Comparison of ENCODE assay signal across 8 mouse cellular contexts in genomic region chr1:33813495-33813867, GRCm38 (mm10). TPM values are rescaled to one million over a fixed set of nuclear protein-coding genes. Genes with fewer than 3 reads are reported as not detected.
A peak's percentile ranks its signal among the peaks of the same experiment; 100 is the strongest.
DNase-seq lines count a peak whose midpoint lies in the region; ATAC-seq and TF ChIP-seq lines count a peak whose summit lies in the region.

No protein-coding gene starts in this region.

- H3K27ac ChIP-seq in layer of hippocampus, adult 2 months = peak overlapping the region; percentile 96
- H3K27ac ChIP-seq in forebrain, embryonic 10.5 days = peak overlapping the region; percentile 98
- peak overlapping the region; percentile 93; the same call in 1 of the 2 replicates for H3K27ac ChIP-seq in limb, embryonic 13.5 days
- H3K27ac ChIP-seq in neural tube, embryonic 15.5 days (replicated peaks) = peak overlapping the region; percentile 94

- peak overlapping the region; percentile 69 for H3K4me3 ChIP-seq in layer of hippocampus, adult 2 months
- peak overlapping the region; percentile 92 for H3K4me3 ChIP-seq in forebrain, embryonic 10.5 days
- H3K4me3 ChIP-seq in limb, embryonic 13.5 days = peak overlapping the region; percentile 94
- peak overlapping the region; percentile 82 for H3K4me3 ChIP-seq in neural tube, embryonic 15.5 days (replicated peaks)

- H3K36me3 ChIP-seq in forebrain, embryonic 10.5 days (replicated peaks) = peaks cover 49% of the 10 kb centered on the region
- peaks cover 39% of the 10 kb centered on the region for H3K36me3 ChIP-seq in limb, embryonic 13.5 days
- H3K36me3 ChIP-seq in neural tube, embryonic 15.5 days = peaks cover 25% of the 10 kb centered on the region

- peak overlapping the region; percentile 99 for H3K9ac ChIP-seq in limb, embryonic 13.5 days
- peak overlapping the region; percentile 82 for H3K9ac ChIP-seq in neural tube, embryonic 15.5 days (replicated peaks)

- H3K27me3 ChIP-seq in forebrain, embryonic 10.5 days (ENCODE audit: poor library complexity, severe bottlenecking) = peaks cover 6% of the 10 kb centered on the region; the same call in 1 of the 2 replicates
- no peaks in the 10 kb centered on the region for H3K27me3 ChIP-seq in limb, embryonic 13.5 days
- no peaks in the 10 kb centered on the region for H3K27me3 ChIP-seq in neural tube, embryonic 15.5 days (replicated peaks)

- peak in 1 of 2 experiments; percentile 11 for DNase-seq in layer of hippocampus, adult 2 months (ENCODE audit: low spot score in 2 of 2)
- DNase-seq in layer of hippocampus, postnatal 10 days (ENCODE audit: low spot score in 2 of 2) = no peak
- DNase-seq in Muller cell, postnatal 12 days (ENCODE audit: inconsistent ontology term) = peak; percentile 57
- DNase-seq in forebrain, embryonic 10.5 days (ENCODE audit: extremely low spot score, low spot score) = no peak
- DNase-seq in cerebellum, adult 18-20 months = no peak
- no peak for DNase-seq in gastrocnemius, postnatal 25 days

- peaks cover 20% of the 10 kb centered on the region for H3K4me1 ChIP-seq in forebrain, embryonic 10.5 days
- peaks cover 19% of the 10 kb centered on the region for H3K4me1 ChIP-seq in limb, embryonic 13.5 days
- H3K4me1 ChIP-seq in neural tube, embryonic 15.5 days = peaks cover 29% of the 10 kb centered on the region

- WGBS in forebrain, embryonic 10.5 days = 16% methylated on average over 11 of the region's 11 CpGs
- 14% methylated on average over 11 of the region's 11 CpGs for WGBS in limb, embryonic 13.5 days
- 6% methylated on average over 11 of the region's 11 CpGs for WGBS in neural tube, embryonic 15.5 days

- no peak for ATAC-seq in limb, embryonic 13.5 days (ENCODE audit: low FRiP score, low read depth)
- 0 out of 2 replicates have a peak, but pooled peaks have one; percentile 6 for ATAC-seq in neural tube, embryonic 15.5 days (ENCODE audit: low FRiP score)

- H3K4me2 ChIP-seq in limb, embryonic 13.5 days (replicated peaks) = peak overlapping the region; percentile 90
- peak overlapping the region; percentile 75 for H3K4me2 ChIP-seq in neural tube, embryonic 15.5 days

- TF ChIP-seq CTCF in layer of hippocampus, adult 2 months (conservative IDR thresholded peaks at IDR 0.05) = no peak

- no peaks in the 10 kb centered on the region for H3K9me3 ChIP-seq in forebrain, embryonic 10.5 days
- no peaks in the 10 kb centered on the region for H3K9me3 ChIP-seq in limb, embryonic 13.5 days
- H3K9me3 ChIP-seq in neural tube, embryonic 15.5 days (replicated peaks) = no peaks in the 10 kb centered on the region

RNA-seq across cellular contexts. Expression of gene Zfp451, which starts 0.9 kb away (rescaled TPM):
- total RNA-seq in layer of hippocampus, adult 2 months (2021) = 10 to 100 TPM; 51.5 to 57.1 TPM
- total RNA-seq in layer of hippocampus, postnatal 10 days (2021) = 10 to 100 TPM; 53.5 to 64.3 TPM
- 30.8 and 32.6 TPM in 2 replicates for polyA plus RNA-seq in forebrain, embryonic 10.5 days (2016; fragmentation: Nextera tagmentation; extraction: Ambion mirVana)
- polyA plus RNA-seq in limb, embryonic 13.5 days (2015; fragmentation: Nextera tagmentation; extraction: Ambion mirVana) = 28.2 and 31.9 TPM in 2 replicates
- 33.6 and 36.1 TPM in 2 replicates for polyA plus RNA-seq in neural tube, embryonic 15.5 days (2015; fragmentation: Nextera tagmentation; extraction: Ambion mirVana)
- total RNA-seq in gastrocnemius, postnatal 25 days (2021) = 10 to 100 TPM in 1 of 2 experiments, 1 to 10 TPM in 1; 7.8 to 10.5 TPM

RNA-seq across cellular contexts. Expression of gene Bag2, which starts 55.9 kb away (rescaled TPM):
- 10 to 100 TPM in 1 of 2 experiments, 1 to 10 TPM in 1; 9.8 to 10.1 TPM for total RNA-seq in layer of hippocampus, adult 2 months (2021)
- 10 to 100 TPM; 16.6 to 20.9 TPM for total RNA-seq in layer of hippocampus, postnatal 10 days (2021)
- 51.8 and 52.3 TPM in 2 replicates for polyA plus RNA-seq in forebrain, embryonic 10.5 days (2016; fragmentation: Nextera tagmentation; extraction: Ambion mirVana)
- polyA plus RNA-seq in limb, embryonic 13.5 days (2015; fragmentation: Nextera tagmentation; extraction: Ambion mirVana) = 48.1 and 52.3 TPM in 2 replicates
- polyA plus RNA-seq in neural tube, embryonic 15.5 days (2015; fragmentation: Nextera tagmentation; extraction: Ambion mirVana) = 24.2 and 29.9 TPM in 2 replicates
- 10 to 100 TPM; 15.1 to 18.4 TPM for total RNA-seq in gastrocnemius, postnatal 25 days (2021)

Comparison
In these comparisons a context has a peak if more than half of its experiments do, and no peak if none do; other contexts are left out.
1. RNA of gene Zfp451, which starts 0.9 kb away (total RNA-seq): 53.5 to 64.3 TPM in layer of hippocampus, postnatal 10 days and 51.5 to 57.1 TPM in layer of hippocampus, adult 2 months; 7.8 to 10.5 TPM in gastrocnemius, postnatal 25 days; every median in the first group is over 4 times any median in the second.
2. Peak in every context shown above with its lines, with median percentiles within 50 percentile points of each other: H3K27ac ChIP-seq and H3K4me3 ChIP-seq.